15 mouse cellular contexts compared by ENCODE assay signal in genomic region chr17:71990176-71990720, GRCm38 (mm10).
"Had no signal": no experiment of that assay in that cellular context is flagged by ENCODE, and none has a peak within 500 bp of the region (broad histone marks: within the 10 kb centered on the region; RNA-seq: fewer than 3 reads in every experiment).

No protein-coding gene starts in this region.

- ATAC-seq: liver, embryonic 12.5 days had no signal

- DNase-seq: kidney, adult 18-20 months; kidney, postnatal 10 days; kidney, postnatal 4 days; lung, embryonic 14.5 days; lung, postnatal 10 days; lung, postnatal 4 days; right cerebral cortex, postnatal 4 days; spleen, adult 18-20 months; thymus, adult 18-20 months had no signal

- H3K4me1 ChIP-seq: liver, embryonic 12.5 days; megakaryocyte, embryonic 14.5 days had no signal

- H3K27ac ChIP-seq: limb, embryonic 10.5 days; liver, embryonic 12.5 days; midbrain, embryonic 12.5 days; neural tube, embryonic 12.5 days had no signal

- H3K36me3 ChIP-seq: limb, embryonic 10.5 days; liver, embryonic 12.5 days; midbrain, embryonic 12.5 days; neural tube, embryonic 12.5 days had no signal

- H3K27me3 ChIP-seq: liver, embryonic 12.5 days; megakaryocyte, embryonic 14.5 days; neural tube, embryonic 12.5 days had no signal

- H3K4me3 ChIP-seq: limb, embryonic 10.5 days; liver, embryonic 12.5 days; megakaryocyte, embryonic 14.5 days; midbrain, embryonic 12.5 days; myocyte; neural tube, embryonic 12.5 days had no signal
